Mouse (Mus musculus) stomach, embryonic 16.5 days (tissue): Measurements from ENCODE around the gene Aldh16a1. TPM values are rescaled to one million over a fixed set of nuclear protein-coding genes. Genes with fewer than 3 reads are reported as not detected.

Source experiments
- microRNA counts: library from miRNA; unstranded; fragments of <30 nt; microRNA quantifications from one replicate; lab custom pipeline; 2016
- microRNA-seq: library from miRNA; unstranded; fragments of <30 nt; microRNA quantifications from one replicate; pipeline ENCODE4, GENCODE M21; 2016
- polyA plus RNA-seq: library from polyadenylated mRNA; unstranded; fragments of >200 nt; fragmentation: Nextera tagmentation; extraction: Ambion mirVana; gene quantifications from 2 replicates; pipeline ENCODE4 v1.2.1, GENCODE M21; 2015

Aldh16a1 gene
- polyA plus RNA-seq, 1 experiment from 2014 or later = 49.2 TPM

MicroRNAs encoded within 50 kb of the gene (microRNA counts, 519-probe panel; counts per million panel counts)
- microRNA mmu-miR-150 (lab: Ali Mortazavi, UCI) = 2,457 counts per million, percentile 52 among the panel's probes with 10 or more counts

Small RNA genes lying within 50 kb of the gene (microRNA-seq; reads per million reads assigned to microRNA genes)
- gene Mir150 = 32.8 reads per million, percentile 43 among the genes with 10 or more reads in this experiment
- 21.7 reads per million, percentile 39 among the genes with 10 or more reads in this experiment for gene Mir5121
- gene Mir7055 = not detected

Other genes starting within 250 kb of the Aldh16a1 start
- 52.6 and 55.6 TPM in 2 replicates for gene Ap2a1, start 225.1 kb downstream of the Aldh16a1 start, polyA plus RNA-seq
- gene Tsks, start 211.4 kb downstream of the Aldh16a1 start, polyA plus RNA-seq = 0.06 TPM in 1 of 2 replicates, not detected in the other
- gene Cpt1c, start 179.7 kb downstream of the Aldh16a1 start, polyA plus RNA-seq = 19.9 and 23.4 TPM in 2 replicates
- 302 and 324 TPM in 2 replicates for gene Prmt1, start 168.0 kb downstream of the Aldh16a1 start, polyA plus RNA-seq
- gene Irf3, start 156.9 kb downstream of the Aldh16a1 start, polyA plus RNA-seq = 96.2 and 96.4 TPM in 2 replicates
- gene Bcl2l12, start 155.9 kb downstream of the Aldh16a1 start, polyA plus RNA-seq = 43.8 and 45.8 TPM in 2 replicates
- gene Scaf1, start 138.2 kb downstream of the Aldh16a1 start, polyA plus RNA-seq = 22.9 and 24.5 TPM in 2 replicates
- gene Rras, start 136.6 kb downstream of the Aldh16a1 start, polyA plus RNA-seq = 63.6 and 68.0 TPM in 2 replicates
- gene Prr12, start 101.7 kb downstream of the Aldh16a1 start, polyA plus RNA-seq = 8.3 and 8.7 TPM in 2 replicates
- gene Nosip, start 92.2 kb downstream of the Aldh16a1 start, polyA plus RNA-seq = 55.7 TPM in 2 replicates
- 24.7 and 27.4 TPM in 2 replicates for gene Prrg2, start 91.9 kb downstream of the Aldh16a1 start, polyA plus RNA-seq
- 388 and 395 TPM in 2 replicates for gene Rcn3, start 62.4 kb downstream of the Aldh16a1 start, polyA plus RNA-seq
- gene Fcgrt, start 50.7 kb downstream of the Aldh16a1 start, polyA plus RNA-seq = 138 and 149 TPM in 2 replicates
- 1,225 and 1,374 TPM in 2 replicates for gene Rps11, start 30.1 kb downstream of the Aldh16a1 start, polyA plus RNA-seq
- gene Rpl13a, start 25.8 kb downstream of the Aldh16a1 start, polyA plus RNA-seq = 1,102 and 1,332 TPM in 2 replicates
- not detected in 2 replicates for gene Gm45713, start 18.4 kb downstream of the Aldh16a1 start, polyA plus RNA-seq
- 2.2 and 2.8 TPM in 2 replicates for gene Flt3l, start 18.2 kb downstream of the Aldh16a1 start, polyA plus RNA-seq
- 81.0 and 81.9 TPM in 2 replicates for gene Pih1d1, start 281 bp downstream of the Aldh16a1 start, polyA plus RNA-seq
- 0.15 and 0.22 TPM in 2 replicates for gene Slc17a7, start 9.4 kb upstream of the Aldh16a1 start, polyA plus RNA-seq
- not detected in 2 replicates for gene Gfy, start 25.0 kb upstream of the Aldh16a1 start, polyA plus RNA-seq
- not detected in 2 replicates for gene Pth2, start 26.4 kb upstream of the Aldh16a1 start, polyA plus RNA-seq
- 0.55 and 1.5 TPM in 2 replicates for gene Ccdc155, start 50.3 kb upstream of the Aldh16a1 start, polyA plus RNA-seq
- gene Dkkl1, start 57.6 kb upstream of the Aldh16a1 start, polyA plus RNA-seq = 2.1 and 4.9 TPM in 2 replicates
- 93.9 and 101 TPM in 2 replicates for gene Tead2, start 61.2 kb upstream of the Aldh16a1 start, polyA plus RNA-seq
- 2.7 and 5.0 TPM in 2 replicates for gene Cd37, start 84.5 kb upstream of the Aldh16a1 start, polyA plus RNA-seq
- gene Slc6a16, start 86.5 kb upstream of the Aldh16a1 start, polyA plus RNA-seq = not detected in 2 replicates
- not detected in 2 replicates for gene Slc6a21, start 122.9 kb upstream of the Aldh16a1 start, polyA plus RNA-seq
- 30.1 and 32.2 TPM in 2 replicates for gene Trpm4, start 179.2 kb upstream of the Aldh16a1 start, polyA plus RNA-seq
- gene Hrc, start 180.7 kb upstream of the Aldh16a1 start, polyA plus RNA-seq = 1.0 and 3.1 TPM in 2 replicates
- 5.5 and 6.3 TPM in 2 replicates for gene Ppfia3, start 212.4 kb upstream of the Aldh16a1 start, polyA plus RNA-seq
- gene Lin7b, start 216.0 kb upstream of the Aldh16a1 start, polyA plus RNA-seq = 4.6 and 5.5 TPM in 2 replicates
- gene Snrnp70, start 241.2 kb upstream of the Aldh16a1 start, polyA plus RNA-seq = 150 and 162 TPM in 2 replicates